Mouse (Mus musculus): ENCODE data around the gene Ifna14.

GRCm38 (mm10) chr4:88561791-88562190, 9.8 kb downstream of the Ifna14 start:
- TF ChIP-seq CTCF (IDR thresholded peaks at IDR 0.05; ENCODE audit: insufficient read depth, low read length): no peak
- TF ChIP-seq POLR2A (IDR thresholded peaks at IDR 0.05; ENCODE audit: borderline replicate concordance, extremely low read depth, low read depth, low read length): no peak

Measured in lung, adult 2 months (tissue).